Mouse (Mus musculus): ENCODE measurements at regions not wholly inside any gene's neighbourhood (a gene's known extent, or its start where the extent isn't known, plus 50 kb on each side); places are given as distances from the start of the nearest gene placed in this dataset.

- ATAC-seq: peak; percentile 53; the same call in 1 of the 2 replicates
- Histone ChIP-seq H3K4me3 (no peak overlapping the region), H3K4me2 (peak overlapping the region; percentile 49), H3K9me3 (replicated peaks) (no peaks in the 10 kb centered on the region), H3K27ac (peak overlapping the region; percentile 72), H3K36me3 (ENCODE audit: poor library complexity, severe bottlenecking) (no peaks in the 10 kb centered on the region), H3K4me1 (peaks cover 23% of the 10 kb centered on the region), H3K9ac (peak overlapping the region; percentile 48), H3K27me3 (no peaks in the 10 kb centered on the region)
- WGBS: 26% methylated on average over 10 of the region's 10 CpGs
Observed at GRCm38 (mm10) chr4:150757815-150758426, 95.8 kb upstream of the Errfi1 start.

- no peak overlapping the region for H3K9ac ChIP-seq
- peak; percentile 27; the same call in 1 of the 2 replicates for ATAC-seq
- H3K36me3 ChIP-seq (ENCODE audit: poor library complexity, severe bottlenecking): no peaks in the 10 kb centered on the region
- H3K27ac ChIP-seq: no peak overlapping the region
- WGBS: 70% methylated on average over 10 of the region's 10 CpGs
- no peak overlapping the region for H3K4me3 ChIP-seq
- no peaks in the 10 kb centered on the region for H3K9me3 ChIP-seq (replicated peaks)
- peaks cover 23% of the 10 kb centered on the region for H3K4me1 ChIP-seq
- H3K4me2 ChIP-seq: no peak overlapping the region
- no peaks in the 10 kb centered on the region for H3K27me3 ChIP-seq
Observed at GRCm38 (mm10) chr4:150757291-150757741, 96.4 kb upstream of the Errfi1 start.

- no peak for ATAC-seq
- no peak overlapping the region for H3K4me2 ChIP-seq
- H3K36me3 ChIP-seq (ENCODE audit: poor library complexity, severe bottlenecking): no peaks in the 10 kb centered on the region
- H3K27ac ChIP-seq: no peak overlapping the region
- no peak overlapping the region for H3K4me3 ChIP-seq
- peaks cover 23% of the 10 kb centered on the region for H3K4me1 ChIP-seq
- WGBS: 97% methylated on average over 7 of the region's 7 CpGs
- no peak overlapping the region for H3K9ac ChIP-seq
- no peaks in the 10 kb centered on the region for H3K27me3 ChIP-seq
- no peaks in the 10 kb centered on the region for H3K9me3 ChIP-seq (replicated peaks)
Observed at GRCm38 (mm10) chr4:150755446-150755845, 98.3 kb upstream of the Errfi1 start.

GRCm38 (mm10) chr4:150752151-150752550 lies 100.2 kb upstream of the Slc45a1 start:
- H3K4me2 ChIP-seq: no peak overlapping the region
- H3K4me1 ChIP-seq: no peaks in the 10 kb centered on the region
- no peaks in the 10 kb centered on the region for H3K9me3 ChIP-seq (replicated peaks)
- ATAC-seq: no peak
- no peak overlapping the region for H3K27ac ChIP-seq
- no peaks in the 10 kb centered on the region for H3K36me3 ChIP-seq (ENCODE audit: poor library complexity, severe bottlenecking)
- H3K27me3 ChIP-seq: no peaks in the 10 kb centered on the region
- H3K9ac ChIP-seq: no peak overlapping the region
- H3K4me3 ChIP-seq: no peak overlapping the region
- 91% methylated on average over 8 of the region's 8 CpGs for WGBS

GRCm38 (mm10) chr4:150750445-150751213 lies 98.7 kb upstream of the Slc45a1 start:
- no peak overlapping the region for H3K9ac ChIP-seq
- WGBS: 75% methylated on average over 13 of the region's 13 CpGs

GRCm38 (mm10) chr4:150749066-150749465 lies 97.1 kb upstream of the Slc45a1 start:
- Histone ChIP-seq H3K4me3 (no peak overlapping the region), H3K36me3 (ENCODE audit: poor library complexity, severe bottlenecking) (no peaks in the 10 kb centered on the region), H3K27me3 (no peaks in the 10 kb centered on the region), H3K4me1 (peaks cover 11% of the 10 kb centered on the region; the same call in 1 of the 2 replicates), H3K4me2 (no peak overlapping the region), H3K9ac (no peak overlapping the region), H3K9me3 (replicated peaks) (no peaks in the 10 kb centered on the region), H3K27ac (no peak overlapping the region)
- 89% methylated on average over 8 of the region's 8 CpGs for WGBS
- no peak for ATAC-seq

More at GRCm38 (mm10) chr4:150750445-150751213, 98.7 kb upstream of the Slc45a1 start:
- Histone ChIP-seq H3K27ac (no peak overlapping the region), H3K9me3 (replicated peaks) (no peaks in the 10 kb centered on the region), H3K36me3 (ENCODE audit: poor library complexity, severe bottlenecking) (no peaks in the 10 kb centered on the region), H3K4me2 (no peak overlapping the region), H3K4me3 (no peak overlapping the region), H3K4me1 (peaks cover 9% of the 10 kb centered on the region; the same call in 1 of the 2 replicates), H3K27me3 (no peaks in the 10 kb centered on the region)
- no peak for ATAC-seq

- H3K4me3 ChIP-seq: no peak overlapping the region
- H3K27me3 ChIP-seq: no peaks in the 10 kb centered on the region
- no peak overlapping the region for H3K9ac ChIP-seq
- 83% methylated on average over 13 of the region's 13 CpGs for WGBS
- H3K4me2 ChIP-seq: no peak overlapping the region
- ATAC-seq: no peak
- peaks cover 11% of the 10 kb centered on the region; the same call in 1 of the 2 replicates for H3K4me1 ChIP-seq
- H3K9me3 ChIP-seq (replicated peaks): no peaks in the 10 kb centered on the region
- H3K27ac ChIP-seq: no peak overlapping the region
- no peaks in the 10 kb centered on the region for H3K36me3 ChIP-seq (ENCODE audit: poor library complexity, severe bottlenecking)
Observed at GRCm38 (mm10) chr4:150748099-150749000, 96.4 kb upstream of the Slc45a1 start.

GRCm38 (mm10) chr4:150746430-150746923 lies 94.5 kb upstream of the Slc45a1 start:
- 84% methylated on average over 13 of the region's 13 CpGs for WGBS

GRCm38 (mm10) chr4:150745529-150746429 lies 93.8 kb upstream of the Slc45a1 start:
- 0 out of 2 replicates have a peak overlapping the region, but pooled peaks have one; percentile 25 for H3K27ac ChIP-seq
- H3K27me3 ChIP-seq: no peaks in the 10 kb centered on the region
- no peak overlapping the region for H3K4me3 ChIP-seq
- WGBS: 66% methylated on average over 7 of the region's 7 CpGs
- peaks cover 11% of the 10 kb centered on the region; the same call in 1 of the 2 replicates for H3K4me1 ChIP-seq
- H3K4me2 ChIP-seq: no peak overlapping the region
- H3K9me3 ChIP-seq (replicated peaks): no peaks in the 10 kb centered on the region
- no peaks in the 10 kb centered on the region for H3K36me3 ChIP-seq (ENCODE audit: poor library complexity, severe bottlenecking)
- H3K9ac ChIP-seq: no peak overlapping the region
- ATAC-seq: peak; percentile 51; the same call in 1 of the 2 replicates

More at GRCm38 (mm10) chr4:150746430-150746923, 94.5 kb upstream of the Slc45a1 start:
- Histone ChIP-seq H3K36me3 (ENCODE audit: poor library complexity, severe bottlenecking) (no peaks in the 10 kb centered on the region), H3K4me3 (no peak overlapping the region), H3K4me1 (peaks cover 11% of the 10 kb centered on the region; the same call in 1 of the 2 replicates), H3K9ac (no peak overlapping the region), H3K4me2 (no peak overlapping the region), H3K27me3 (no peaks in the 10 kb centered on the region), H3K27ac (0 out of 2 replicates have a peak overlapping the region, but pooled peaks have one; percentile 25), H3K9me3 (replicated peaks) (no peaks in the 10 kb centered on the region)
- no peak for ATAC-seq

GRCm38 (mm10) chr4:150743508-150743907 lies 91.5 kb upstream of the Slc45a1 start:
- no peak overlapping the region for H3K4me2 ChIP-seq
- H3K9me3 ChIP-seq (replicated peaks): no peaks in the 10 kb centered on the region
- H3K4me1 ChIP-seq: peaks cover 11% of the 10 kb centered on the region; the same call in 1 of the 2 replicates
- no peak overlapping the region for H3K4me3 ChIP-seq
- WGBS: 59% methylated on average over 7 of the region's 8 CpGs
- ATAC-seq: peak; percentile 16; the same call in 1 of the 2 replicates
- H3K9ac ChIP-seq: no peak overlapping the region
- no peaks in the 10 kb centered on the region for H3K36me3 ChIP-seq (ENCODE audit: poor library complexity, severe bottlenecking)
- H3K27ac ChIP-seq: no peak overlapping the region
- H3K27me3 ChIP-seq: no peaks in the 10 kb centered on the region

- H3K27ac ChIP-seq: no peak overlapping the region
- no peaks in the 10 kb centered on the region for H3K9me3 ChIP-seq (replicated peaks)
- 14% methylated on average over 6 of the region's 6 CpGs for WGBS
- no peaks in the 10 kb centered on the region for H3K36me3 ChIP-seq (ENCODE audit: poor library complexity, severe bottlenecking)
- peak; percentile 55 for ATAC-seq
- H3K9ac ChIP-seq: no peak overlapping the region
- H3K4me1 ChIP-seq: peaks cover 11% of the 10 kb centered on the region; the same call in 1 of the 2 replicates
- H3K4me3 ChIP-seq: no peak overlapping the region
- H3K27me3 ChIP-seq: no peaks in the 10 kb centered on the region
- no peak overlapping the region for H3K4me2 ChIP-seq
Observed at GRCm38 (mm10) chr4:150743103-150743502, 91.1 kb upstream of the Slc45a1 start.
